Mouse (Mus musculus) testis, adult 2 months (tissue): ENCODE results near the gene Zdhhc4. TPM values are rescaled to one million over a fixed set of nuclear protein-coding genes. Genes with fewer than 3 reads are reported as not detected.

Experiments used
- H3K27ac ChIP-seq: fragments of 200-500 bp; 2 replicates; pipeline ENCODE4 v1.5.1; 2012; ENCODE audit warnings: low read depth, low read length; ENCODE audit not compliant: control insufficient read depth, insufficient read depth
- H3K27me3 ChIP-seq: fragments of 200-500 bp; 2 replicates; pipeline ENCODE4 v1.6.1; 2012; ENCODE audit warnings: mild to moderate bottlenecking, low read length, moderate library complexity; ENCODE audit not compliant: control insufficient read depth, insufficient read depth
- H3K36me3 ChIP-seq: fragments of 200-500 bp; 2 replicates; pipeline ENCODE4 v1.6.1; 2012; ENCODE audit warnings: mild to moderate bottlenecking, low read length; ENCODE audit not compliant: control insufficient read depth, insufficient read depth
- H3K4me1 ChIP-seq: fragments of 200-500 bp; 2 replicates; pipeline ENCODE4 v1.6.1; 2012; ENCODE audit warnings: low read length; ENCODE audit not compliant: control insufficient read depth, insufficient read depth
- H3K4me3 ChIP-seq: fragments of 200-500 bp; 2 replicates; pipeline ENCODE4 v1.5.1; 2012; ENCODE audit warnings: low read depth, mild to moderate bottlenecking, low read length, moderate library complexity, mixed read lengths; ENCODE audit not compliant: control insufficient read depth
- CTCF ChIP-seq: fragments of 200-500 bp; IDR thresholded peaks from 2 replicates; pipeline ENCODE4 v1.5.1; 2012; ENCODE audit warnings: low read depth, mild to moderate bottlenecking, inconsistent platforms, low read length, moderate library complexity; ENCODE audit not compliant: control insufficient read depth, insufficient read depth, insufficient replicate concordance
- POLR2A ChIP-seq: fragments of 200-500 bp; IDR thresholded peaks from 2 replicates; pipeline ENCODE4 v1.6.1; 2012; ENCODE audit warnings: low read depth, mild to moderate bottlenecking, inconsistent platforms, low read length, moderate library complexity; ENCODE audit not compliant: control insufficient read depth
- polyA plus RNA-seq: library from polyadenylated mRNA; depleted of rRNA; stranded (reverse); fragments of >200 nt; gene quantifications from 2 replicates; pipeline ENCODE4 v1.2.3, GENCODE M21; 2012; rRNA removed

Zdhhc4 gene
- polyA plus RNA-seq, 1 experiment, result 402 TPM

DNA sequence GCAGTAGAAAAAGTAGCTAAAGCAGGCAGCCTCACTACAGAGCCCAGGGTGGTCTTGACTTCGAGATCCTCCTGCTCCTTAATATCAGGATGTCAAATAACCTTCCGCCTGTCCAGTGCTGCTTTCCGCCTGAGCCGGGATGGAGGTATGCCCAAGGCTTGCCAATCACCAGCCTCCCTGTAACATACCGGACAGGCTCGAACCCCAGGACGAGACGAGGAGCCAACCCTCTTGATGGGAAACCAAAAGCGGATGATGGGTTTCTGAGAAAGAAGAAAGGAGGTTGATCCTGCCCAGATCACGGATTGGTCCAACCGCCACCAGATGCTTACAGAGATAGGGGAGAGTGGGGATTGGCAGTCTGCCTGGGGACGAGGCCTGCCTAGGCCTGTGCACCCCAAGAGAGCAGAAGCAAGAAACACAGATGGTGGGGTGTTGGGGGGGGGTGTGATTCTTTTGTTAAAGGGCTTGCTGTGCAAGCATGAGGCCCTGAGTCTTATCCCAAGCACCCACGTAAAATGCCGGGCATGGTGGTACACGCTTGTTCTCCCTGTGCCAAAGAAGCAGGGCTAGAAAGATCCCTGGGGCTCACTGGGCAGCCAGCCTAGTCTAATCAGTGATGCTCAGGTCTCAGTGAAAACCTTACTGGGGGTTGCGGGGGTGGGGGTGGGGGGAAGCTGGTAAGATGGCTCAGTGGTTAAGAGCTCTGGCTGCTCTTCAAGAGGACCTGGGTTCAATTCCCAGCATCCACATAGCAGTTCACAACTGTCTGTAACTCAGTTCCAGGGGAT is 56.3 kb downstream of the Zdhhc4 start:
- TF ChIP-seq CTCF (no peak), POLR2A (no peak)
- H3K36me3 ChIP-seq, result no peaks in the 10 kb centered on the region
- peaks cover 14% of the 10 kb centered on the region for H3K4me1 ChIP-seq
- no peak overlapping the region for H3K4me3 ChIP-seq
- H3K27ac ChIP-seq, result no peak overlapping the region
- no peaks in the 10 kb centered on the region for H3K27me3 ChIP-seq

DNA sequence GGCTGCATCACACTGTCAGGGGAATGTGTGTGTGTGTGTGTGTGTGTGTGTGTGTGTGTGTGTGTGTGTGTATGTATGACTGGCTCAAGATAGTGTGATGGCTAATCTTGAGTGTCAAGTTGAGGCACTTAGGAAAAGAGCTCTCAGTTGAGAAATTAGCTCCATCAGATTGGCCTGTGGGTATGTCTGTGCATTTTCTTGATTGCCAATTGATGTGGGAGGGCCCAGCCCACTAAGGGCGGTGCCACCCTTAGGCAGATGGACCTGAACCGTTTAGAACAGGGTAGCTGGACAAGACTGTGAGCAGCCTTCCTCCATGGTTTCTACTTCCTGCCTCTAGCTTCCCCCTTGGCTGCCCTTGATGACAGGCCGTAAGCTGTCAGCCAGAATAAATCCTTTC is 56.9 kb downstream of the Zdhhc4 start:
- Histone ChIP-seq H3K27ac (no peak overlapping the region), H3K4me1 (peaks cover 14% of the 10 kb centered on the region), H3K27me3 (no peaks in the 10 kb centered on the region), H3K36me3 (no peaks in the 10 kb centered on the region), H3K4me3 (no peak overlapping the region)
- TF ChIP-seq CTCF (no peak), POLR2A (no peak)

DNA sequence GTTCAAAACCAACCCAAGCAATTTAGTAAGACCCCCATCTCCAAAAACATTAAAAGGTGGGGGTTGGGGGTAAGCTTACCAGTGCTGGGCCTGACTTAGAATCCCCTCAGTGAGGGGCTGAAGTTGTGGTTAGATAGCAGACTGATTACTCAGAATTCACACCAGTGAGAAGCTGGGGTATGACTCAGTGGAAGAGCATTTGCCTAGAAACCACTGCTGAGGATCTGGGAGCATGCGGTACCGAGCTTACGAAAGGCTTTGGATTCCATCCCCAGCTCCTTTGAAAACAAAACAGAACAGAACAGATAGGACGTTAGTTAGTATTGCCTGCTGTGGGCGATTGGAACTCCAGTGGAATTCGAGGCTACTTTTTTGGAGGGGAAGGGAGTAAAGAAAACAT is 57.4 kb downstream of the Zdhhc4 start:
- Histone ChIP-seq H3K36me3 (no peaks in the 10 kb centered on the region), H3K4me1 (peaks cover 14% of the 10 kb centered on the region), H3K27ac (no peak overlapping the region), H3K4me3 (no peak overlapping the region), H3K27me3 (no peaks in the 10 kb centered on the region)
- TF ChIP-seq CTCF (no peak), POLR2A (no peak)

DNA sequence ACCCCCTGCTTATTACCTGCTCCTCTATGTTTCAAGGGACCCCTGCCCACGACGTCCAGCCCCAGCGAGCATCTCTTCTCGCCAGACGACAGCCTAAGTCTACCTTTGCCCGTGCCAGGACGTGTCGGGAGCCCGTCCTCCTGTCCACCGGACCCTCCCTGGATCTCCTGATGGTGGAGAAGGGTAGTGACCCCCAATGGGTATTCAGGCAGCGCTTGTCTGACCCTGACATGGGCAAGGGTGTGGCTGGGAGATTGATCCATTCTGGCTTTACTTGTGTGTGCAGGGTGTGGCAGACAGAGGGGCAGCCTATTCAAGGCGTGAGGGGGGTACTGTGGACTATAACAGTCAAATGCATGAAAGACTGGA is 58.9 kb downstream of the Zdhhc4 start:
- TF ChIP-seq CTCF (no peak), POLR2A (no peak)
- Histone ChIP-seq H3K27me3 (no peaks in the 10 kb centered on the region), H3K4me3 (peak overlapping the region; percentile 89), H3K27ac (no peak overlapping the region), H3K4me1 (peaks cover 14% of the 10 kb centered on the region), H3K36me3 (no peaks in the 10 kb centered on the region)

GRCm38 (mm10) chr5:143269363-143270150 is 59.5 kb downstream of the Zdhhc4 start, which contains the start of gene Zfp316:
Gene Zfp316, minus strand, starts transcription at chr5:143270022.
- H3K36me3 ChIP-seq, result no peaks in the 10 kb centered on the region
- H3K4me1 ChIP-seq, result peaks cover 14% of the 10 kb centered on the region
- peak within 1 kb of the TSS; percentile 89 for H3K4me3 ChIP-seq
- peak; percentile 12; the same call in 1 of the 2 replicates for TF ChIP-seq POLR2A
- no peak for TF ChIP-seq CTCF
- H3K27ac ChIP-seq, result no peak within 1 kb of the TSS
- no peaks in the 10 kb centered on the region for H3K27me3 ChIP-seq

DNA sequence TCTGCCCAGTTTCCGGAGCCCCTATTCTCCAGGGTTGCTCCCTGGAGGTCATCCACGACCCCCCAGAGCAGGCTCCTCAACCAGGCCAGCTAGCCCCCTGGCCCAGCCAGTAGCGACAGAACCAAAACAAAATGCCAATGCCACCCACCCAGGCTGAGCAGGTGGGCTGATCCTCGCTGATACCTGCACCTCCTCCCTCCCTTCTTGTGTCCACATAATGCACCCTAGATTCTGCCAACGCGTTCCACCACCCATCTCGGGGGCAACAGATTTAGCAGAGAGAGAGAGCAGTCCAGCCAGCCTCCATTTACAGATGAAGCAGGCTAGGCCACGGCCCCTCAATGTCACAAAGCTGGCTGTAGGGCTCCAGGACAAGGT is 60.1 kb downstream of the Zdhhc4 start:
- TF ChIP-seq CTCF, result no peak
- no peak for TF ChIP-seq POLR2A
- Histone ChIP-seq H3K36me3 (no peaks in the 10 kb centered on the region), H3K27ac (no peak overlapping the region), H3K27me3 (no peaks in the 10 kb centered on the region), H3K4me3 (peak overlapping the region; percentile 89), H3K4me1 (peaks cover 14% of the 10 kb centered on the region)

DNA sequence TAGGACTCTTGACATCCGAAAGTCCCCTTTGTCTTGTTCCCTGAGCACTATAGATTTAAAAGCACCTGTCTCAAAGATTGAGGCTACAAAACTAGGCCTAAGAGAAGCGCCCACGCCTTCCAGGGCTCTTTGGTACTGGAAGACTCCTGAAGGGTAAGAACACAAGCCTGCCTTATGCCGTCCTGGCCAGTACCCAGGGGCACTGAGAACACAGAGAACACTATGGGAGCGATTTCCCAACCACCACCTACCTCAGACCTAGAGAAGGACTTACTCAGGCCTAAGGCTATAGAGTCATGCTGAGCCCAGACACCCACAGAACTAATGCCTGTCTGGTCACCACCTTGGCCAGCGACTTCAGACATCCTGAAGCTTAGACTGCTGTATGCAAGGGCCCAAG is 62.3 kb downstream of the Zdhhc4 start:
- TF ChIP-seq POLR2A, result no peak
- no peak for TF ChIP-seq CTCF

More for the DNA sequence above, 62.3 kb downstream of the Zdhhc4 start:
- Histone ChIP-seq H3K4me3 (no peak overlapping the region), H3K27ac (no peak overlapping the region), H3K27me3 (no peaks in the 10 kb centered on the region), H3K36me3 (no peaks in the 10 kb centered on the region), H3K4me1 (peaks cover 14% of the 10 kb centered on the region)

Other genes starting within 250 kb of the Zdhhc4 start
- 58.3 and 60.4 TPM in 2 replicates for gene Rnf216, start 216.3 kb downstream of the Zdhhc4 start, polyA plus RNA-seq
- gene Olfr718-ps1, start 181.7 kb downstream of the Zdhhc4 start, polyA plus RNA-seq, result not detected in 2 replicates
- gene Rbak, start 148.5 kb downstream of the Zdhhc4 start, polyA plus RNA-seq, result 1.6 and 1.9 TPM in 2 replicates
- gene Spdye4b, start 148.2 kb downstream of the Zdhhc4 start, polyA plus RNA-seq, result 28.6 and 30.2 TPM in 2 replicates
- 12.1 and 12.9 TPM in 2 replicates for gene Spdye4a, start 102.4 kb downstream of the Zdhhc4 start, polyA plus RNA-seq
- 5.7 and 6.4 TPM in 2 replicates for gene Zfp12, start 94.1 kb downstream of the Zdhhc4 start, polyA plus RNA-seq
- 2.0 and 2.2 TPM in 2 replicates for gene Zfp316, start 59.2 kb downstream of the Zdhhc4 start, polyA plus RNA-seq
- 0.13 TPM in 1 of 2 replicates, not detected in the other for gene Zfp853, start 35.6 kb downstream of the Zdhhc4 start, polyA plus RNA-seq
- 19.6 and 21.2 TPM in 2 replicates for gene E130309D02Rik, start 13.9 kb downstream of the Zdhhc4 start, polyA plus RNA-seq
- 0.05 TPM in 2 replicates for gene Grid2ip, start 28.1 kb upstream of the Zdhhc4 start, polyA plus RNA-seq
- 58.8 and 64.3 TPM in 2 replicates for gene Kdelr2, start 74.6 kb upstream of the Zdhhc4 start, polyA plus RNA-seq
- gene Daglb, start 135.3 kb upstream of the Zdhhc4 start, polyA plus RNA-seq, result 1.4 and 1.7 TPM in 2 replicates
- gene Rac1, start 198.8 kb upstream of the Zdhhc4 start, polyA plus RNA-seq, result 41.9 and 44.2 TPM in 2 replicates